Mouse (Mus musculus): ENCODE data around the gene Xpr1. TPM values are rescaled to one million over a fixed set of nuclear protein-coding genes. Genes with fewer than 3 reads are reported as not detected.
"Not testable (repeated sequence)": the region's sequence is repeated elsewhere in the genome, so short reads cannot be mapped to it uniquely, and the experiment has no call there.

The Xpr1 gene
- total RNA-seq, 4 experiments from 2014 or later = 54.1 to 93.4 (median 70.7) TPM

GRCm38 (mm10) chr1:155337315-155337714 is 79.9 kb downstream of the Xpr1 start:
- no peak for DNase-seq (ENCODE audit: low spot score in 2 of 2)

GRCm38 (mm10) chr1:155335963-155336362 is 81.3 kb downstream of the Xpr1 start:
- DNase-seq (ENCODE audit: low spot score in 2 of 2) = no peak

- no peak for DNase-seq (ENCODE audit: low spot score in 2 of 2)
Measured at GRCm38 (mm10) chr1:155322183-155322582, 95.0 kb downstream of the Xpr1 start.

GRCm38 (mm10) chr1:155320091-155320833 is 97.0 kb downstream of the Xpr1 start:
- no peak for DNase-seq (ENCODE audit: low spot score in 2 of 2)

GRCm38 (mm10) chr1:155319513-155319912 is 97.7 kb downstream of the Xpr1 start:
- DNase-seq (ENCODE audit: low spot score in 2 of 2) = no peak

- no peak for DNase-seq (ENCODE audit: low spot score in 2 of 2)
Measured at GRCm38 (mm10) chr1:155311672-155312071, 105.5 kb downstream of the Xpr1 start.

- DNase-seq (ENCODE audit: low spot score in 2 of 2) = no peak
Measured at GRCm38 (mm10) chr1:155306879-155307278, 110.3 kb downstream of the Xpr1 start.

- DNase-seq (ENCODE audit: low spot score in 2 of 2) = no peak
Measured at GRCm38 (mm10) chr1:155303402-155303801, 113.8 kb downstream of the Xpr1 start.

- no peak for DNase-seq (ENCODE audit: low spot score in 2 of 2)
Measured at GRCm38 (mm10) chr1:155297615-155298014, 119.6 kb downstream of the Xpr1 start.

- DNase-seq (ENCODE audit: low spot score in 2 of 2) = no peak
Measured at GRCm38 (mm10) chr1:155297203-155297602, 120.0 kb downstream of the Xpr1 start.

- no peak for DNase-seq (ENCODE audit: low spot score in 2 of 2)
Measured at GRCm38 (mm10) chr1:155293446-155293845, 123.8 kb downstream of the Xpr1 start.

- no peak for DNase-seq (ENCODE audit: low spot score in 2 of 2)
Measured at GRCm38 (mm10) chr1:155289411-155289810, 127.8 kb downstream of the Xpr1 start.

- no peak for DNase-seq (ENCODE audit: low spot score in 2 of 2)
Measured at GRCm38 (mm10) chr1:155288033-155288432, 129.2 kb downstream of the Xpr1 start.

GRCm38 (mm10) chr1:155283808-155284207 is 133.4 kb downstream of the Xpr1 start:
- no peak for DNase-seq (ENCODE audit: low spot score in 2 of 2)

- peak; percentile 32 to 39 for DNase-seq (ENCODE audit: low spot score in 2 of 2)
Measured at GRCm38 (mm10) chr1:155281003-155281793, 136.0 kb downstream of the Xpr1 start.

- no peak for DNase-seq (ENCODE audit: low spot score in 2 of 2)
Measured at GRCm38 (mm10) chr1:155280306-155280705, 136.9 kb downstream of the Xpr1 start.

GRCm38 (mm10) chr1:155276381-155277033 is 140.7 kb downstream of the Xpr1 start:
- no peak for DNase-seq (ENCODE audit: low spot score in 2 of 2)

- DNase-seq (ENCODE audit: low spot score in 2 of 2) = no peak
Measured at GRCm38 (mm10) chr1:155275793-155276192, 141.4 kb downstream of the Xpr1 start.

- DNase-seq (ENCODE audit: low spot score in 2 of 2) = peak in 1 of 2 experiments; percentile 35
Measured at GRCm38 (mm10) chr1:155274976-155275375, 142.2 kb downstream of the Xpr1 start.

GRCm38 (mm10) chr1:155272953-155273352 is 144.3 kb downstream of the Xpr1 start:
- DNase-seq (ENCODE audit: low spot score in 2 of 2) = no peak

- not testable (repeated sequence) for DNase-seq (ENCODE audit: low spot score in 2 of 2)
Measured at GRCm38 (mm10) chr1:155262496-155262895, 154.7 kb downstream of the Xpr1 start.

- no peak for DNase-seq (ENCODE audit: low spot score in 2 of 2)
Measured at GRCm38 (mm10) chr1:155254309-155254708, 162.9 kb downstream of the Xpr1 start.
